Mouse (Mus musculus) heart, embryonic 10.5 days (tissue): Measurements from ENCODE around the gene Abca14. TPM values are rescaled to one million over a fixed set of nuclear protein-coding genes. Genes with fewer than 3 reads are reported as not detected.

Experiments
- DNase-seq: peaks from one replicate; pipeline ENCODE4 v3.0.0-alpha.2; 2017; ENCODE audit warnings: low spot score
- H3K27ac ChIP-seq: fragments of 300-500 bp; sonication (generic); 2 replicates; pipeline ENCODE4 v1.5.1; 2016; ENCODE audit warnings: mild to moderate bottlenecking
- H3K27me3 ChIP-seq: fragments of 300-500 bp; sonication (generic); 2 replicates; pipeline ENCODE4 v1.6.1; 2016; ENCODE audit warnings: mild to moderate bottlenecking; ENCODE audit not compliant: poor library complexity, insufficient read depth, severe bottlenecking
- H3K36me3 ChIP-seq: fragments of 300-500 bp; sonication (generic); 2 replicates; pipeline ENCODE4 v1.6.1; 2016; ENCODE audit warnings: mild to moderate bottlenecking, moderate library complexity
- H3K4me1 ChIP-seq: fragments of 300-500 bp; sonication (generic); 2 replicates; pipeline ENCODE4 v1.6.1; 2016; ENCODE audit warnings: mild to moderate bottlenecking
- H3K4me3 ChIP-seq: fragments of 300-500 bp; sonication (generic); 2 replicates; pipeline ENCODE4 v1.5.1; 2016; ENCODE audit warnings: mild to moderate bottlenecking, moderate library complexity
- H3K9me3 ChIP-seq: fragments of 300-500 bp; sonication (generic); 2 replicates; pipeline ENCODE4 v1.6.1; 2016; ENCODE audit warnings: mild to moderate bottlenecking, moderate library complexity
- WGBS: fragments of 180-500 bp; shearing (Covaris S2); methylation state at CpG from one replicate; pipeline ENCODE4 v1.1.7; 2016; 5-methylcytosine and 5-hydroxymethylcytosine counted together
- polyA plus RNA-seq: library from polyadenylated mRNA; unstranded; fragments of >200 nt; fragmentation: Nextera tagmentation; extraction: Ambion mirVana; gene quantifications from 2 replicates; pipeline ENCODE4 v1.2.1, GENCODE M21; 2016

Abca14 gene
- 0.15 TPM in 1 of 2 replicates, not detected in the other for polyA plus RNA-seq

- no peak within 1 kb of the TSS for H3K27ac ChIP-seq
- H3K4me1 ChIP-seq: peaks cover 12% of the 10 kb centered on the region
- peak; percentile 81 for DNase-seq
- H3K36me3 ChIP-seq: no peaks in the 10 kb centered on the region
- 5% methylated on average over 26 of the region's 26 CpGs for WGBS
- H3K27me3 ChIP-seq: peaks cover 45% of the 10 kb centered on the region
- no peak within 1 kb of the TSS for H3K4me3 ChIP-seq
- no peaks in the 10 kb centered on the region for H3K9me3 ChIP-seq
Observed at GRCm38 (mm10) chr7:120203789-120204188, at the start of gene Abca14. Gene Abca14 (plus strand): TSS chr7:120203961.

GRCm38 (mm10) chr7:120156841-120157409, 46.8 kb upstream of the Abca14 start:
- no peak overlapping the region for H3K27ac ChIP-seq

GRCm38 (mm10) chr7:120157575-120158061, 46.1 kb upstream of the Abca14 start:
- Histone ChIP-seq H3K36me3 (no peaks in the 10 kb centered on the region), H3K4me3 (no peak overlapping the region), H3K27me3 (no peaks in the 10 kb centered on the region), H3K4me1 (no peaks in the 10 kb centered on the region), H3K27ac (no peak overlapping the region), H3K9me3 (no peaks in the 10 kb centered on the region)
- DNase-seq: no peak
- WGBS: 48% methylated on average over 5 of the region's 5 CpGs

More at GRCm38 (mm10) chr7:120156841-120157409, 46.8 kb upstream of the Abca14 start:
- no peaks in the 10 kb centered on the region for H3K9me3 ChIP-seq
- H3K27me3 ChIP-seq: no peaks in the 10 kb centered on the region
- H3K4me3 ChIP-seq: no peak overlapping the region
- H3K36me3 ChIP-seq: no peaks in the 10 kb centered on the region
- WGBS: 54% methylated on average over 2 of the region's 2 CpGs
- no peak for DNase-seq
- H3K4me1 ChIP-seq: no peaks in the 10 kb centered on the region

GRCm38 (mm10) chr7:120158121-120158613, 45.6 kb upstream of the Abca14 start:
- no peaks in the 10 kb centered on the region for H3K27me3 ChIP-seq
- no peaks in the 10 kb centered on the region for H3K4me1 ChIP-seq
- no peak overlapping the region for H3K27ac ChIP-seq
- H3K36me3 ChIP-seq: no peaks in the 10 kb centered on the region
- 42% methylated on average over 4 of the region's 4 CpGs for WGBS
- no peaks in the 10 kb centered on the region for H3K9me3 ChIP-seq
- H3K4me3 ChIP-seq: no peak overlapping the region
- no peak for DNase-seq

- no peak for DNase-seq
- no peaks in the 10 kb centered on the region for H3K27me3 ChIP-seq
- no peaks in the 10 kb centered on the region for H3K9me3 ChIP-seq
- no peak overlapping the region for H3K27ac ChIP-seq
- H3K4me1 ChIP-seq: no peaks in the 10 kb centered on the region
- no peak overlapping the region for H3K4me3 ChIP-seq
- WGBS: 89% methylated on average over 11 of the region's 11 CpGs
- H3K36me3 ChIP-seq: no peaks in the 10 kb centered on the region
Observed at GRCm38 (mm10) chr7:120163581-120164251, 40.0 kb upstream of the Abca14 start.

- no peak for DNase-seq
- Histone ChIP-seq H3K27me3 (no peaks in the 10 kb centered on the region), H3K36me3 (no peaks in the 10 kb centered on the region), H3K4me1 (no peaks in the 10 kb centered on the region), H3K27ac (no peak overlapping the region), H3K9me3 (no peaks in the 10 kb centered on the region), H3K4me3 (no peak overlapping the region)
- whole genome bisulfite sequencing: 80% methylated on average over 1 of the region's 1 CpGs
Observed at GRCm38 (mm10) chr7:120172188-120172700, 31.5 kb upstream of the Abca14 start.

GRCm38 (mm10) chr7:120173603-120174244, 30.0 kb upstream of the Abca14 start, which contains the start of gene Anks4b:
Gene Anks4b (plus strand): TSS chr7:120173858.
- 81% methylated on average over 10 of the region's 10 CpGs for WGBS
- Histone ChIP-seq H3K9me3 (no peaks in the 10 kb centered on the region), H3K27me3 (no peaks in the 10 kb centered on the region), H3K4me1 (no peaks in the 10 kb centered on the region), H3K36me3 (no peaks in the 10 kb centered on the region), H3K4me3 (no peak within 1 kb of the TSS), H3K27ac (no peak within 1 kb of the TSS)
- DNase-seq: no peak

- WGBS: 79% methylated on average over 11 of the region's 11 CpGs
- no peaks in the 10 kb centered on the region for H3K36me3 ChIP-seq
- H3K27me3 ChIP-seq: no peaks in the 10 kb centered on the region
- H3K27ac ChIP-seq: no peak overlapping the region
- H3K9me3 ChIP-seq: no peaks in the 10 kb centered on the region
- no peak for DNase-seq
- no peaks in the 10 kb centered on the region for H3K4me1 ChIP-seq
- H3K4me3 ChIP-seq: no peak overlapping the region
Observed at GRCm38 (mm10) chr7:120174723-120175504, 28.8 kb upstream of the Abca14 start.

GRCm38 (mm10) chr7:120177611-120178010, 26.1 kb upstream of the Abca14 start:
- no peak overlapping the region for H3K4me3 ChIP-seq
- no peak overlapping the region for H3K27ac ChIP-seq
- DNase-seq: no peak
- H3K36me3 ChIP-seq: no peaks in the 10 kb centered on the region
- no peaks in the 10 kb centered on the region for H3K4me1 ChIP-seq
- WGBS: 83% methylated on average over 3 of the region's 3 CpGs
- no peaks in the 10 kb centered on the region for H3K9me3 ChIP-seq
- H3K27me3 ChIP-seq: no peaks in the 10 kb centered on the region

- Histone ChIP-seq H3K9me3 (no peaks in the 10 kb centered on the region), H3K4me3 (no peak overlapping the region), H3K27me3 (no peaks in the 10 kb centered on the region), H3K36me3 (no peaks in the 10 kb centered on the region), H3K27ac (no peak overlapping the region), H3K4me1 (no peaks in the 10 kb centered on the region)
- DNase-seq: no peak
- 35% methylated on average over 2 of the region's 2 CpGs for WGBS
Observed at GRCm38 (mm10) chr7:120178935-120179334, 24.8 kb upstream of the Abca14 start.

- WGBS: 75% methylated on average over 5 of the region's 5 CpGs
Observed at GRCm38 (mm10) chr7:120180547-120180946, 23.2 kb upstream of the Abca14 start.

GRCm38 (mm10) chr7:120181401-120182230, 22.1 kb upstream of the Abca14 start:
- Histone ChIP-seq H3K27me3 (no peaks in the 10 kb centered on the region), H3K36me3 (no peaks in the 10 kb centered on the region), H3K9me3 (no peaks in the 10 kb centered on the region), H3K4me1 (no peaks in the 10 kb centered on the region), H3K4me3 (no peak overlapping the region), H3K27ac (no peak overlapping the region)
- 91% methylated on average over 4 of the region's 4 CpGs for WGBS
- DNase-seq: no peak

More at GRCm38 (mm10) chr7:120180547-120180946, 23.2 kb upstream of the Abca14 start:
- no peaks in the 10 kb centered on the region for H3K4me1 ChIP-seq
- H3K36me3 ChIP-seq: no peaks in the 10 kb centered on the region
- no peaks in the 10 kb centered on the region for H3K9me3 ChIP-seq
- DNase-seq: no peak
- H3K27ac ChIP-seq: no peak overlapping the region
- no peaks in the 10 kb centered on the region for H3K27me3 ChIP-seq
- no peak overlapping the region for H3K4me3 ChIP-seq
